21 mouse cellular contexts compared by ENCODE assay signal in the genomic region with DNA sequence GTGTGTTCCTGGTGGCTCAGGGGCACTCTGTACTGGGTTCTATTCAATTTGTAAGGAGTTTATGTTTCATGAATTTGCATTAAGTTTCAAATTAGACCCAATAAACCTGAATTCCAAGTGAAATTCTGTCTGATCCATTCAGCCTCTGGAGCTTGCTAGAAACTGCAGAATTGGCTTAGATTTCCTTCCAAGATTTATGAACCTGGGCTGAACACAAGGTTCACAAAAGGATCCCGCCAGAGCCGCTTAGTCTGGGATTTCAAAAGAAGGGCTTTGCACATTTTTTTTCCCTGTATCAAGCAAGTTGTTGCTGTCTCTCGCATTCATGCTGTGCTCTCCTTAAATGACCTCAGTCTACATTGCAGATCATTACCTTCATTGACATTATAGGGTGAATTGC. TPM values are rescaled to one million over a fixed set of nuclear protein-coding genes. Genes with fewer than 3 reads are reported as not detected.
A peak's percentile ranks its signal among the peaks of the same experiment; 100 is the strongest.
DNase-seq lines count a peak whose midpoint lies in the region; ATAC-seq and TF ChIP-seq lines count a peak whose summit lies in the region.
"Had no signal": no experiment of that assay in that cellular context is flagged by ENCODE, and none has a peak within 500 bp of the region (broad histone marks: within the 10 kb centered on the region; RNA-seq: fewer than 3 reads in every experiment).

No protein-coding gene starts in this region.

- no peaks in the 10 kb centered on the region for H3K27me3 ChIP-seq in kidney, embryonic 16.5 days (ENCODE audit: insufficient read depth, low read length)
- no peaks in the 10 kb centered on the region for H3K27me3 ChIP-seq in kidney, adult 2 months (replicated peaks; ENCODE audit: control insufficient read depth, insufficient read depth, low read length)
- H3K27me3 ChIP-seq: CH12.LX; embryonic facial prominence, embryonic 13.5 days; forebrain, embryonic 13.5 days; heart, embryonic 13.5 days; hindbrain, embryonic 13.5 days had no signal

- ATAC-seq in kidney, embryonic 16.5 days (ENCODE audit: low FRiP score, low TSS enrichment), result 0 out of 2 replicates have a peak, but pooled peaks have one; percentile 15
- ATAC-seq: activated CD4-positive, CD25-positive, alpha-beta regulatory T cell, adult 4 months; forebrain, embryonic 13.5 days; hindbrain, postnatal 0 days; Patski had no signal

- DNase-seq in heart, adult 11 months, result peak; percentile 37
- DNase-seq in heart, postnatal 36 days, result no peak
- DNase-seq in kidney, adult 2 months, result no peak
- DNase-seq in brain, embryonic 14.5 days (ENCODE audit: low read depth), result peak; percentile 26
- no peak for DNase-seq in layer of hippocampus, postnatal 14 days (ENCODE audit: low spot score in 2 of 2)
- DNase-seq: adrenal gland, adult 8-10 months; adrenal gland, postnatal 36 days; cerebellum, adult 18-20 months; cerebellum, adult 9-11 months; cerebellum, postnatal 36 days; forebrain, postnatal 0 days; gastrocnemius, postnatal 14 days had no signal

- TF ChIP-seq POLR2A in kidney, adult 2 months (IDR thresholded peaks at IDR 0.05; ENCODE audit: low read depth, low read length), result no peak
- no peak for TF ChIP-seq POLR2A in brain, embryonic 14.5 days (IDR thresholded peaks at IDR 0.05; ENCODE audit: borderline replicate concordance, extremely low read depth, insufficient read depth, insufficient read length, poor library complexity, severe bottlenecking)

- H3K4me1 ChIP-seq in kidney, embryonic 16.5 days (ENCODE audit: insufficient read depth, low read length), result peaks cover 11% of the 10 kb centered on the region
- H3K4me1 ChIP-seq in kidney, adult 2 months (ENCODE audit: control insufficient read depth, insufficient read depth, low read length), result no peaks in the 10 kb centered on the region

- no peak overlapping the region for H3K9ac ChIP-seq in kidney, embryonic 16.5 days (replicated peaks; ENCODE audit: low read length)
- H3K9ac ChIP-seq: embryonic facial prominence, embryonic 13.5 days; forebrain, embryonic 13.5 days; forebrain, postnatal 0 days; heart, embryonic 13.5 days; hindbrain, embryonic 13.5 days had no signal

- H3K9me3 ChIP-seq in kidney, embryonic 16.5 days (ENCODE audit: low read length), result no peaks in the 10 kb centered on the region
- H3K9me3 ChIP-seq: embryonic facial prominence, embryonic 13.5 days; forebrain, embryonic 13.5 days; heart, embryonic 13.5 days; hindbrain, embryonic 13.5 days had no signal

- WGBS in kidney, embryonic 16.5 days, result 21% methylated on average over 3 of the region's 3 CpGs
- WGBS in kidney, adult 2 months, result 45% methylated on average over 3 of the region's 3 CpGs

- no peak overlapping the region for H3K4me3 ChIP-seq in kidney, embryonic 16.5 days (ENCODE audit: low read length)
- no peak overlapping the region for H3K4me3 ChIP-seq in kidney, adult 2 months (ENCODE audit: insufficient read depth, low read depth, low read length)
- H3K4me3 ChIP-seq: embryonic facial prominence, embryonic 13.5 days; forebrain, embryonic 13.5 days; heart, embryonic 13.5 days; hindbrain, embryonic 13.5 days had no signal

- intact Hi-C loops in heart, postnatal 36 days (cut with DNase I), result no loop called here

- no peak overlapping the region for H3K4me2 ChIP-seq in kidney, embryonic 16.5 days (replicated peaks; ENCODE audit: low read depth, low read length)
- H3K4me2 ChIP-seq: embryonic facial prominence, embryonic 13.5 days; forebrain, embryonic 13.5 days; heart, embryonic 13.5 days; hindbrain, embryonic 13.5 days had no signal

- no peaks in the 10 kb centered on the region for H3K36me3 ChIP-seq in kidney, embryonic 16.5 days (ENCODE audit: insufficient read depth, low read length)
- H3K36me3 ChIP-seq in kidney, adult 2 months (ENCODE audit: control insufficient read depth, insufficient read depth, low read length), result no peaks in the 10 kb centered on the region
- H3K36me3 ChIP-seq: embryonic facial prominence, embryonic 13.5 days; heart, embryonic 13.5 days; hindbrain, embryonic 13.5 days had no signal

- no peak for TF ChIP-seq CTCF in kidney, adult 2 months (conservative IDR thresholded peaks at IDR 0.05; ENCODE audit: insufficient read depth, insufficient read length, low read depth, low read length)
- TF ChIP-seq CTCF in brain, embryonic 14.5 days (IDR thresholded peaks at IDR 0.05; ENCODE audit: borderline replicate concordance, extremely low read depth, insufficient read depth, insufficient read length), result no peak

- H3K27ac ChIP-seq in kidney, embryonic 16.5 days (ENCODE audit: low read length), result 0 out of 2 replicates have a peak overlapping the region, but pooled peaks have one; percentile 14
- no peak overlapping the region for H3K27ac ChIP-seq in kidney, adult 2 months (ENCODE audit: insufficient read depth, low read depth, low read length)
- H3K27ac ChIP-seq: embryonic facial prominence, embryonic 13.5 days; forebrain, embryonic 13.5 days; heart, embryonic 13.5 days; hindbrain, embryonic 13.5 days; hindbrain, postnatal 0 days had no signal

RNA-seq across cellular contexts. Expression of gene Slc30a5, which starts 46.1 kb away (rescaled TPM):
- total RNA-seq in heart, postnatal 36 days (2021), result 10 to 100 TPM; 20.1 to 23.0 TPM
- 54.9 and 55.5 TPM in 2 replicates for polyA plus RNA-seq in kidney, embryonic 16.5 days (2015; fragmentation: Nextera tagmentation; extraction: Ambion mirVana)
- 28.5 and 33.8 TPM in 2 replicates for polyA plus RNA-seq in kidney, adult 2 months (2012; rRNA removed)
- polyA plus RNA-seq in brain, embryonic 14.5 days (2012; rRNA removed), result 36.7 and 39.1 TPM in 2 replicates
- 10 to 100 TPM; 35.3 to 37.4 TPM for total RNA-seq in layer of hippocampus, postnatal 14 days (2021)

Comparison
In these comparisons a context has a peak if more than half of its experiments do, and no peak if none do; other contexts are left out.
1. DNase-seq: peak in heart, adult 11 months (single experiment) and brain, embryonic 14.5 days (single experiment); none in heart, postnatal 36 days (0 of 2), kidney, adult 2 months (single experiment) and layer of hippocampus, postnatal 14 days (0 of 2).